Mouse (Mus musculus) heart, adult 2 months (tissue): ENCODE data around the gene Gm36028.

ENCODE experiments used
- CTCF ChIP-seq: fragments of 200-600 bp; IDR thresholded peaks from 2 replicates; pipeline ENCODE4 v1.8.1; 2022; ENCODE audit warnings: antibody characterized with exemption, mild to moderate bottlenecking, moderate library complexity
- EP300 ChIP-seq: fragments of 200-500 bp; IDR thresholded peaks from 2 replicates; pipeline ENCODE4 v1.6.1; 2011; ENCODE audit warnings: low read depth, low read length, control low read depth; ENCODE audit not compliant: insufficient read depth
- POLR2A ChIP-seq: fragments of 200-500 bp; IDR thresholded peaks from 2 replicates; pipeline ENCODE4 v1.6.1; 2011; ENCODE audit warnings: mild to moderate bottlenecking, low read depth, low read length, control low read depth; ENCODE audit not compliant: insufficient read depth

- TF ChIP-seq POLR2A (peak; percentile 56; the same call in 1 of the 2 replicates), CTCF (no peak), EP300 (peak; percentile 90)
Observed at GRCm38 (mm10) chr16:37851366-37851765, 9.6 kb downstream of the Gm36028 start.
